Mouse (Mus musculus) heart, embryonic 15.5 days (tissue): Measurements from ENCODE around the gene 4932438A13Rik. TPM values are rescaled to one million over a fixed set of nuclear protein-coding genes. Genes with fewer than 3 reads are reported as not detected.

ENCODE experiments used
- ATAC-seq: fragments of 200-750 bp; cut with Nextera tagmentation; replicated peaks from 2 replicates; pipeline ENCODE4 v1.8.0; 2017; ENCODE audit warnings: low read depth, moderate TSS enrichment; ENCODE audit not compliant: insufficient number of reproducible peaks, insufficient read depth, low FRiP score
- H3K27ac ChIP-seq: fragments of 300-500 bp; sonication (generic); 2 replicates; pipeline ENCODE4 v1.5.1; 2015; ENCODE audit warnings: mild to moderate bottlenecking, inconsistent platforms
- H3K27me3 ChIP-seq: fragments of 300-500 bp; sonication (generic); 2 replicates; pipeline ENCODE4 v1.6.1; 2015; ENCODE audit warnings: inconsistent platforms
- H3K36me3 ChIP-seq: fragments of 300-500 bp; sonication (generic); 2 replicates; pipeline ENCODE4 v1.6.1; 2015; ENCODE audit warnings: mild to moderate bottlenecking, inconsistent platforms
- H3K4me1 ChIP-seq: fragments of 300-500 bp; sonication (generic); replicated peaks from 2 replicates; pipeline ENCODE4 v1.6.1; 2015; ENCODE audit warnings: inconsistent platforms
- H3K4me2 ChIP-seq: fragments of 300-500 bp; sonication (generic); 2 replicates; pipeline ENCODE4 v1.6.1; 2015; ENCODE audit warnings: inconsistent platforms, mild to moderate bottlenecking, moderate library complexity
- H3K4me3 ChIP-seq: fragments of 300-500 bp; sonication (generic); 2 replicates; pipeline ENCODE4 v1.5.1; 2015; ENCODE audit warnings: mild to moderate bottlenecking, inconsistent platforms
- H3K9ac ChIP-seq: fragments of 300-500 bp; sonication (generic); 2 replicates; pipeline ENCODE4 v1.6.1; 2015; ENCODE audit warnings: mild to moderate bottlenecking, inconsistent platforms
- H3K9me3 ChIP-seq: fragments of 300-500 bp; sonication (generic); replicated peaks from 2 replicates; pipeline ENCODE4 v1.6.1; 2016; ENCODE audit warnings: inconsistent platforms
- WGBS: fragments of 180-500 bp; shearing (Covaris S2); methylation state at CpG from one replicate; pipeline ENCODE4 v1.1.7; 2015; ENCODE audit warnings: mixed read lengths; 5-methylcytosine and 5-hydroxymethylcytosine counted together
- polyA plus RNA-seq: library from polyadenylated mRNA; unstranded; fragments of >200 nt; fragmentation: Nextera tagmentation; extraction: Ambion mirVana; gene quantifications from 2 replicates; pipeline ENCODE4 v1.2.1, GENCODE M21; 2015

4932438A13Rik gene
- polyA plus RNA-seq, 1 experiment from 2014 or later, result 27.7 TPM

DNA sequence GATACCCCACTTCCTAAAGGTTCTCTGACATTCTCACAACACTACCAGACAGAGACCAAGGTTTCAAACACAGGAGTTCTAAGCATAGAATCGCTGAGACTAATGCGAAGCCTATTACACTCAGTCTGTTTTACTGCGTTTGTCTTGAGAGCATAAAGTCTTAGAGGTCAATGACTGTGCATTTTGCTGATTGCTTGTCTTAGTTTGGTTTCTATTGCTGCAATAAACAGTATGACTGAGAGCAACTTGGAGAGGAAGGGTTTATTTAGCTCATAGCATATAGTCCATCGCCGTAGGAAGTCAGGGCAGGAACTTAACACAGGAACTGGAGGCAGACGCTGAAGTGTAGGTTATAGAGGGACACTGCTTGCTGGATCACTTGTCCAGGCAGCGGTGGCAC lies 26.1 kb upstream of the 4932438A13Rik start:
- no peaks in the 10 kb centered on the region for H3K4me1 ChIP-seq
- H3K9ac ChIP-seq, result no peak overlapping the region
- ATAC-seq, result no peak
- no peak overlapping the region for H3K4me2 ChIP-seq
- no peak overlapping the region for H3K27ac ChIP-seq
- no peak overlapping the region for H3K4me3 ChIP-seq
- no peaks in the 10 kb centered on the region for H3K9me3 ChIP-seq
- H3K27me3 ChIP-seq, result peaks cover 3% of the 10 kb centered on the region; the same call in 1 of the 2 replicates
- H3K36me3 ChIP-seq, result no peaks in the 10 kb centered on the region
- 80% methylated on average over 7 of the region's 7 CpGs for WGBS

DNA sequence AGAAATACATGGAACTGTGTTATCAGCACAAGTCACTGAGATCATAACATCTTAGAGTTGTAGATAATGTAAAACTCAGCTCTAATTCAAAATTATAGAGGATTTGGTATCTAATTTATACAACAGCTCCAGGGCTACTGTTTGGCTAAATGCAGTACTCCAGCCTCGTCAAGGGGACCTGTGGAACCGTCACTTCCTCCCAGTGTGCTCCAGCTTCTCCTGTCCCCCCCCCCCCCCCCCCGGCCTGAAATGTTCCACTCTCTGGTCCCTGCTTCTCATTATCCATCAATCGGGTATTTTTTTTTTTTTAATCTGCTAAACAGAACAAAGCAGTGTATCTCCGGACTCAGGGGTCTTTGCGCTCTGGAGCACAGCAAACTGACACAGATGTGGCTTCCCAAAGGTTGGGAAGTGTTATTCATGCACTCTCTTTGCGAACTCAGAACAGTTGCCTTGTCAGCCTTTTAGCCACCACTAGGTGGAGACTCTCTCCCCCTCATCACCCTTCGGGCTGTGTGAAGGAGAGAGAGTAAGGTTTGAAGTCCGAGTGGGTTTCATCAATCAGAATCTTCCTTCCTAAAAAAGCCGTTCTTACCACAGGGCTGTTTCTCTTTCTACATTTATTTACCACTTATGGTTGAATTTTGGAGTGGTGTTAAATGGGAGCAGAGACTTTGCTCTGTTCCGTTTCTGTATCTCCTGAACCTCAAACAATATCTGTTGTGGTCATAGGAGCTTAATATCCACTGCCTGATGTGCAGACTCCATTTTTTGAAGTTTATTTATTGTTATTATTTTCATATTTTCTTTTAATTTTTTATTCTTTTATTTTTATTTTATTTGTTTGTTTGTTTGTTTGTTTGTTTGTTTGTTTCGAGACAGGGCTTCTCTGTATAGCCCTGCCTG lies 22.0 kb upstream of the 4932438A13Rik start:
- Histone ChIP-seq H3K27ac (no peak overlapping the region), H3K4me3 (peak overlapping the region; percentile 23; the same call in 1 of the 2 replicates), H3K27me3 (peaks cover 3% of the 10 kb centered on the region; the same call in 1 of the 2 replicates), H3K4me1 (no peaks in the 10 kb centered on the region), H3K9ac (no peak overlapping the region), H3K4me2 (peak overlapping the region; percentile 49), H3K36me3 (no peaks in the 10 kb centered on the region), H3K9me3 (no peaks in the 10 kb centered on the region)
- ATAC-seq, result no peak
- WGBS, result 20% methylated on average over 11 of the region's 12 CpGs

DNA sequence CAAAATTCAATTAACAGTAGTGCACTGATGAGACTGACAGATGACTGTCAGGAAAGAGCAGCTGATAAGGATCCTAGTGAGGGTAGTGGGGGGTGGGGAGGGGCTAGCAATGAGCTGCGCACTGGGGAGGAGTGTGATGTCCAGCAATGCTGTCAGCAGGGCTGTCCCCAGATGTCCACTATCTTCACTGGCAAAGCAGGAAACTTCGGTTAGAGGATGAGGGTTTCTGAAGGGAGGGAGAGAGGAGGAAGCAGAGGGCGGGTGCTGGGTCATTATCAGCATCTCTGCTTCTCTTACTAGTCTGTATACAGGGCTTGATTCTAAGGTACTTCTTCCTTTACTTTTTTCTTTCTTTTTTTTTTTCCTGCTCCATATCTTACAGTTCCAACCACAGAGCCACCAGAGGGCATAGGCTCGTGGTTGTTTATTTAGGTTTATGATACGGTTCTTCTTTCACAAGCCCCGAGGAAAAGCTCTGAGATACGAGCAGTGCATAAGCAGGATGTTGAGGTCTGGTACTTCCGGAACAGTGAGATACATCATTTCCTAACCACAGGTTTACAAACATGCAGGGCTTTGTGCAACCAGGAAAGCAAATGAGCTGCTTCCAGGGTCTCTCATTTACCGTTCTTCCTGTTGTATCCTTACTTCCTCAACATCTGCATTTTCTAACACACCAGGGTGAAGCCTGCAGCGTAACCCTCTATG lies 9.0 kb upstream of the 4932438A13Rik start:
- WGBS, result 27% methylated on average over 10 of the region's 10 CpGs
- H3K9me3 ChIP-seq, result no peaks in the 10 kb centered on the region
- no peaks in the 10 kb centered on the region for H3K27me3 ChIP-seq
- H3K36me3 ChIP-seq, result no peaks in the 10 kb centered on the region
- peak overlapping the region; percentile 18; the same call in 1 of the 2 replicates for H3K4me3 ChIP-seq
- H3K27ac ChIP-seq, result peak overlapping the region; percentile 29
- ATAC-seq, result peak; percentile 69
- no peaks in the 10 kb centered on the region for H3K4me1 ChIP-seq
- H3K4me2 ChIP-seq, result peak overlapping the region; percentile 51
- H3K9ac ChIP-seq, result no peak overlapping the region

DNA sequence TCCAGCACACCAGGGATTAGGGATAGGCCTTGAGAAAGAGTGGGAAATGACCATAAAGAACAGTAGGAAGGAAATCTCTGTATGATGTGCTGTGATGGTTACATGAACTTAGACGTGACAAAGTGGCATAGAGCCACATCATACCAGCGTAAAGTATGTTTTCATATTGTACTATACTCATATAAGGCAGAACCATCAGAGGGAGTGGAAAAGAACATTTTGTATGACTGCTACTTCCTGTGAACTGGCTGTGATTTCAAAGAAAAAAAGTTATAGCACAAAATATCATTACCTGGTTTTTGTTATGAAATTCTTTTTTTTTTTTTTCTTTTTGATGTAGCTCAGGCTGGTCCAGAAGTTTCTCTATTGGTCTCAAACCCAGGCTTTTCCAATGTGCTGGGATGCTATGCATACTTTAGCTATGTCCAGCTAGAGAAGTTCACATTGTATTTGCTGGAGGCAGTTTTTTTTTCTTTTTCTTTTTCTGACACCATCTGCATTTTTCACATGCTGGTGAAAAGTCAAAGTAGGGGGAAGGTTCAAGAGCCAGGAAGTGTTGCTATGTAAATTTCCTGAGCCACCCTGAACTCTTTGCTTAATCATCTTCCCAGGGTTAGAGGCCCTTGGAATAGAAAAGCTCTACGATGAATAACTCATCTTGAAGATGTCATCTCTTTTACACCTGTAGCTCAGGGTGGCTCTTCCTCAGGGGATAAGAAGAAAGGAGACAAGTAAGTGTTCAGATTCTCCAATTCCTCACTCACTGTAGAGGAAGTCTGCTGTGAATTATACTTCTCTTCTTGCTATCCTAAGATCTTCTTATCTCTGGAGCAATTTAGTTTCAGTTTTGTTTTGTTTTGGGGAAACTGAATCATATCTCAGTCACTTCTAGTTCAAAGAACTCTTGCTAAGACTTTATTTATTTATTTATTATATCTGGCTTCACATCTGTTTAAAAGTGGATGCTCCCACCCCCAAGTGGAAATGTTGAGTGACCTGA lies 1.2 kb upstream of the 4932438A13Rik start:
- no peak for ATAC-seq
- peaks cover 9% of the 10 kb centered on the region; the same call in 1 of the 2 replicates for H3K36me3 ChIP-seq
- WGBS, result 85% methylated on average over 3 of the region's 3 CpGs
- H3K4me1 ChIP-seq, result peaks cover 10% of the 10 kb centered on the region
- no peak overlapping the region for H3K4me2 ChIP-seq
- no peak overlapping the region for H3K9ac ChIP-seq
- H3K27me3 ChIP-seq, result no peaks in the 10 kb centered on the region
- no peak overlapping the region for H3K4me3 ChIP-seq
- peak overlapping the region; percentile 88 for H3K27ac ChIP-seq
- H3K9me3 ChIP-seq, result no peaks in the 10 kb centered on the region

DNA sequence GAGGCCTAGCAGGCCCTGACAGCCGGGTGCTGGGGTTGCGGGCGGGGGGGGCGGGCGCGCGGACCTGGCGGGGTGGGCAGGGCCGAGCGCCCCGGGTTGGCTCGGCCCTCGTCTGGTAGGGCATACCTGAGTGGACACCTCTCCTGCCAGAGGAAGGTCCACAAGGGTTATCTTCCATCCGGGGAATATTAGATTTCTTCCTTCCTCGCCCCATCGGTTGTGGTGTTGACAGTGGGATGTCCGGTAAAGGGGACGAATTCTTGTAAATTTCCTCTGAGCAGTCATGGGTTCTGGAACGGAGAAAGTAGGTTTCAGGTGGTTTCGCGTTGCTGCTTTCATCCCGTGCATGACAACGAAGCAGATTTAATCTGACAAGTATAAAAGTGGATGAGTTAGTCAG lies 523 bp downstream of the 4932438A13Rik start:
- WGBS, result 1% methylated on average over 21 of the region's 23 CpGs
- Histone ChIP-seq H3K36me3 (peaks cover 13% of the 10 kb centered on the region; the same call in 1 of the 2 replicates), H3K4me3 (peak overlapping the region; percentile 97), H3K27ac (peak overlapping the region; percentile 88), H3K4me2 (peak overlapping the region; percentile 65), H3K9ac (peak overlapping the region; percentile 92), H3K9me3 (no peaks in the 10 kb centered on the region), H3K27me3 (no peaks in the 10 kb centered on the region), H3K4me1 (peaks cover 10% of the 10 kb centered on the region)
- ATAC-seq, result peak; percentile 44

DNA sequence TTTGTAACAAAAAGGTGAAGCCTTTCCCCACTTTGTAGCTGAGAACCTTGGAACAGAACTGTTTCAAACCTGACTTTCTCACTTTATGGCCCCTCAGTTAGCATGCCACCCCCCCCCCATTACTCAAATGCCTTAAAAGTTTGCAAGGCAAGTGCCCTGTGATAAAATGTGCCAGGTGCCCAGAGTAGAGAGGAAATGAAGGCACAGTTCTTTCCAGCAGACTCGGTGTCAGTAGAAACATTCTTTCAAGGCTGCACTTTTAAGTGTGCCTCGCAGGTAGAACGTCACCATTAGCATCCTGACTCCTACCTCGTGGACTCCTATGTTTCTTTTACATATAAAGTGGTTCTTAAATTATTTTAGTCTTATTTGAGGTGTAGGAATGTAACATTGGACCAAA lies 977 bp downstream of the 4932438A13Rik start:
- H3K4me2 ChIP-seq, result peak overlapping the region; percentile 65
- no peaks in the 10 kb centered on the region for H3K9me3 ChIP-seq
- 67% methylated on average over 4 of the region's 4 CpGs for WGBS
- peak overlapping the region; percentile 92 for H3K9ac ChIP-seq
- peaks cover 10% of the 10 kb centered on the region for H3K4me1 ChIP-seq
- H3K36me3 ChIP-seq, result peaks cover 13% of the 10 kb centered on the region; the same call in 1 of the 2 replicates
- no peak overlapping the region for H3K27ac ChIP-seq
- ATAC-seq, result no peak
- peak overlapping the region; percentile 97 for H3K4me3 ChIP-seq
- no peaks in the 10 kb centered on the region for H3K27me3 ChIP-seq

DNA sequence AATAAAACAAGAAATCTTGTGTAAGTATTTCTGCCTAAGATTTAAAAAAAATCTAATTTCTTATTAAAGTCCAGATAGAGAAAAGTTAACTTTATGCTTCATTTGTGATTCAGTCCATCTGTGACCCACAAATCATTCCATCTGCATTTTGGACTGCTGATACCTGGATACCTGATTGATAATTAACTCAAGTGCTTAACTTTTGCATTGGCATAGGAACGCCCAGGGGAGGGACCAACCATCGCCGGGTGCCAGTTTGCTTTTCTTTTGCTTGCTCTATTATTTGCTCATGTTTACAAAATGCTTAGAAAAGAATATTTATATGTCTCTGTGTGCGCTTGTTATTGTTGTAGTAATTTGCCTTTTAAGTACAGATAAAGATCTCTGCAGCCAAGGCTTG lies 1.6 kb downstream of the 4932438A13Rik start:
- 98% methylated on average over 4 of the region's 4 CpGs for WGBS
- H3K36me3 ChIP-seq, result peaks cover 13% of the 10 kb centered on the region; the same call in 1 of the 2 replicates
- H3K4me3 ChIP-seq, result no peak overlapping the region
- no peak overlapping the region for H3K27ac ChIP-seq
- H3K9me3 ChIP-seq, result no peaks in the 10 kb centered on the region
- no peak overlapping the region for H3K4me2 ChIP-seq
- peaks cover 10% of the 10 kb centered on the region for H3K4me1 ChIP-seq
- no peak overlapping the region for H3K9ac ChIP-seq
- no peaks in the 10 kb centered on the region for H3K27me3 ChIP-seq
- ATAC-seq, result no peak

DNA sequence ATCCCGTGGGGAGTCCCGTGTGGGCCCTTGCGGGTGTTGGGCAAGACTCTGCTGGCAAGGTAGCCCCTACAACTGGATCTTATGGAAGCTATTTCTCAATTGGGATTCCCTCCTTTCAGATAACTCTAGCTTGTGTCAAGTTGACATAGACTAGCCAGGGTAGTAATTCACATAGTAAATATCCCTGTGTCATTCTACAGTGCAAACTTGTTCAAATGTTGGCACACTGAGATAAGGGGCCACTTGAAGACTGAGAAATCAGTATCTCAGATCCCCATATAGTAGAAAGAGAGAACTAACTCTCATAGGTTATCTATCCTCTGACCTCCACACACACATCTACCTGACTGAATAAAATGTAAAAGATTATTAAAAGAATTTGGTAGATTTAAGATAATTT lies 42.5 kb downstream of the 4932438A13Rik start:
- Histone ChIP-seq H3K4me2 (no peak overlapping the region), H3K27ac (no peak overlapping the region), H3K4me1 (no peaks in the 10 kb centered on the region), H3K27me3 (no peaks in the 10 kb centered on the region), H3K9ac (no peak overlapping the region), H3K36me3 (peaks cover 12% of the 10 kb centered on the region), H3K9me3 (no peaks in the 10 kb centered on the region), H3K4me3 (no peak overlapping the region)
- 91% methylated on average over 3 of the region's 3 CpGs for WGBS
- no peak for ATAC-seq

DNA sequence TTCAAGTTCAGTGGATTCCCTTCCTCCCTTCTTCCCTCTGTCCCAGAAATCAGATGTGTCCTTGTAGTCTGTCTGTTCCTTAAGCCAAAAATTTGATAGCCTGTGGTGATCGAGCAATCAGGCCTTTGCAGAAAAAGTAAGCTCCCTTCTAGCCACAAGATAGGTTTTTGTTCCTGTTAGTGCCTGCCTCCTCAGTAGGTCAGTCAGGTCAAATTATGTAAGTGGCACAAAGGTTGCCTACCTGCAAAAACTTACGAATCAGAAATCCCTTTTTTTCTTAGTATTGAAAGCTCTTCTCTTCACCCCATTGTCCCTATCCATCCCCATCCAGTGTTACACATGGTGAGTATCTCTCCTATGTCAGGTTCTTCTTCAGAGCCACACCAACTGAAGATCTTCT lies 54.9 kb downstream of the 4932438A13Rik start:
- Histone ChIP-seq H3K4me2 (no peak overlapping the region), H3K36me3 (peaks cover 24% of the 10 kb centered on the region), H3K27me3 (no peaks in the 10 kb centered on the region), H3K9ac (no peak overlapping the region), H3K4me3 (no peak overlapping the region), H3K27ac (no peak overlapping the region), H3K9me3 (no peaks in the 10 kb centered on the region), H3K4me1 (no peaks in the 10 kb centered on the region)
- no peak for ATAC-seq
- 92% methylated on average over 2 of the region's 2 CpGs for WGBS

DNA sequence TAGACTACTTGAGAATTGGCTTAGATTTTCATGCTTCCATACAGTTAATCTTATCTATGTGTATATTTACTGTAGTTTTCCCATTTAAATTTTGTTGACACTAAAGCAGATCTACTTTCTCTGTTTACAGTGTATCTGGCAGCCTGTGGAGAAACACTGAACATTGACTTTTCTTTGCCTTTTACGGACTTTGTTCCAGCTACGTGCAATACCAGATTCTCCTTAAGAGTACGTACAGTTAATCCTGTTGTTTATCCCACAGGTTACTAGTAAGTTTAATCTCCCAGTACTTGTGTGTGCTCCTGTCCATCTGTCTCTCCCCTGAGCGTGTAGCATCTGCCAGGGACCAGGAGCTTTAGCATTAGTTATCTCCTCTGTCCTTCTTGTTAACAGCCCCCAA lies 55.4 kb downstream of the 4932438A13Rik start:
- H3K4me1 ChIP-seq, result no peaks in the 10 kb centered on the region
- no peak overlapping the region for H3K9ac ChIP-seq
- no peak overlapping the region for H3K4me2 ChIP-seq
- H3K36me3 ChIP-seq, result peaks cover 24% of the 10 kb centered on the region
- ATAC-seq, result no peak
- no peaks in the 10 kb centered on the region for H3K27me3 ChIP-seq
- no peak overlapping the region for H3K27ac ChIP-seq
- H3K9me3 ChIP-seq, result no peaks in the 10 kb centered on the region
- WGBS, result 95% methylated on average over 4 of the region's 4 CpGs
- no peak overlapping the region for H3K4me3 ChIP-seq
